Mouse (Mus musculus): ENCODE data around the gene Vwa8. TPM values are rescaled to one million over a fixed set of nuclear protein-coding genes. Genes with fewer than 3 reads are reported as not detected.

The Vwa8 gene
- total RNA-seq, 2 experiments from 2014 or later: 173 to 197 TPM

DNA sequence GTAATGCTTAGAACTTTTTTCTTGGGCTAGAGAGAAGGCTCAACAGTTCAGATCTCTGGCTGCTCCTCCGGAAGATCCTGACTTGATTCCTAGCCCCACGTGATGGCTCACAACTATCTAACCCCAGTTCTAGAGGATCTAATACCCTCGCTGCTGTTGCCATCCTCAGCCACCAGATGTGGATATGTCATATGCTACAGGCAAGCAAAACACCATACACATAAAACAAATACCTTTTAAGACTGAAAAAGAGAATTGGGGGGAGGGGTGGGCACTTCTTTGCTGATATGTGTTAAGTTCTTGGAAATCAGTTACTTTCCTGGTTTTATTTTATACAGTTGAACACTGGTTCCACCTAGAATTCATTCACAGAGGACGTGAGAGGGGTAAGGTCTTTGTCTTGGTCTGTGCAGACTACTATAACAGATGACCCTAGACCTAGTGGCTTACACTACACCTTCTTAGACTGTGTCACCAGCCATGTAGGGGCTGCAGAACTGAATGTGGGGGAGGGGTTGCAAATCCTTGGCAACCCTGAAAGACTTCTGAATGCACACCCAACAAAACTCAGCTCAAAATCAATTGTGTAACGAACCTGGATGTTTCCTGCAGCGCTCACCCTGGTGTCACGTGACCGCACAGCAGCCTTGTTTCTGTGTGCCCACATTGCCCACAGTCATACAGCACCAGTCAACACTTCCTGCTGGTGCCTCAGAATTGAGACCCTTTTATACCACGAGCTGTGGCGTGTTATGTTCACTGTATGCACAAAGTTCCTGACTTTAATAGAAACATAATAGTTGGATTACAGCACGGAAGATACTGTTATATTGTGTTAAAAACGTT is 394.4 kb downstream of the Vwa8 start:
- no peak for DNase-seq
- intact Hi-C loops (cut with DNase I): no loop called here

DNA sequence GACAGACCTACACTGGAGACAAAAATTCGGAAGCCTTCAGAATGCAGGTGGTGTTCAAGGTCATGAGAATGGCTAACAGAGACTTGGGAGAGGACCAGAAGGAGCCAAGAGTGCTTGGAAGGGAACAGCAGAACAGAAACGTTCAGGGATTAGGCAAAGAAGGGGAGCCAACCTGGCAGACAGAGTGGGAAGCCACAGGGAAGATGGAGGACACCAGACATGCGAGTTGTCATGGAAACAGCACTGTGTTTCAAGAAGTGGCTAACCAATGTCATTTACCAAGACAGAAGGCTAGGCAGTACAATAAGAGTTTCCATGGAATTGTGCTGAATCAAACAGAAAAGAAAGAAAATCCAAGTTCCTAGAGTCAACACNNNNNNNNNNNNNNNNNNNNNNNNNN is 395.7 kb downstream of the Vwa8 start:
- DNase-seq: no peak
- intact Hi-C loops (cut with DNase I): no loop called here

DNA sequence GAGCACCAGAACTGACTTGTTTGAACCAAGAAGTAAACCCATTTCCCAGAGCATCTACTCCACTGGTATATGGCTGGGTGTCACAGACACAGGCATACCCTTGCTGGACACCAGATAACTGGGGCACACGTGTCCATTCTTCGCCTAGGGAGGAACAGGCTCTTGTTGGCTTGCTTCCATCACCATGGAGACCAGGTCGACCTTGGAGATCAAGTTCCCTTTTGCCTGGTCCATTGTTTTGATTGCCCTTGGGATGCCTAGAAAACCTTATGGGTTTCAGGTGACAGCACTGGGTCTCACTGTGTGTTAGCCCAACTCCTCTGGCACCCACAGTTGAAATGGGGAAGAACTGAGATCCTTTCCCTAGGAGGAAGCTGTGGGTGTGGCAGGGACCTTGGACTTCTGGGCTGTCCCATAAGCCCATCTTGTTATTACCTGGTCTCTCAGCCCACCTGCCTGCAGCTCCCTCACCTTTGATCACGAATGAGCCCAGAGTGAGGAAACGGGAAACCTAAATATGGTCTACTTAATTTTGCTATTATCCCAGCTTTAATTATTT is 403.0 kb downstream of the Vwa8 start:
- no peak for DNase-seq
- intact Hi-C loops (cut with DNase I): no loop called here

Other genes starting within 250 kb of the Vwa8 start
- gene Dgkh, start 116.3 kb upstream of the Vwa8 start, total RNA-seq (2021): 1 to 10 TPM; 6.7 to 7.0 TPM